Mouse (Mus musculus): Measurements from ENCODE around the gene Slc50a1. TPM values are rescaled to one million over a fixed set of nuclear protein-coding genes. Genes with fewer than 3 reads are reported as not detected.

Gene Slc50a1
- total RNA-seq, 2 experiments from 2014 or later: 24.9 to 28.0 TPM

DNA sequence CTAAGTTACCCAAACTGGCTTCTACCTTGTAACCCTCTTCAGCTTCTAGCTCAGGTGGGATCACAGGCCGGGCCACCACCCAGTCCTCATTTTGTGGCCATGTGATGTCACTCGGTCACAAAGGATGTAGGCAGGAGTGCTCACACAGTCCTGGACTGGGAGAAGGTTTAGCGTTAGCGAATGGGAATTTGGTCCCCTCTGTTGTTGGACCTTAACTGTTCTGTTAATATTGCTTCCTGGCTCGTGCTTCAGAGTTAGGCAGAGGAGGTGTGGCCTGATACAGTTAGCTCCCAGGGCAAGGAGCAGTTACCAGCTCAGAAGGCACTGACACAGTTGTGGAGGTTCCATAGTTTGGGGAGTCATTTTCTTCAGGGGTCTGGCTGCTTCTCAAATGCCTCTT lies 23.8 kb upstream of the Slc50a1 start:
- DNase-seq: no peak

- DNase-seq: no peak
Observed at GRCm38 (mm10) chr3:89293247-89293918, 23.0 kb upstream of the Slc50a1 start.

GRCm38 (mm10) chr3:89292303-89292702 lies 21.9 kb upstream of the Slc50a1 start:
- DNase-seq: no peak

- DNase-seq: no peak
Observed at GRCm38 (mm10) chr3:89291874-89292273, 21.5 kb upstream of the Slc50a1 start.

DNA sequence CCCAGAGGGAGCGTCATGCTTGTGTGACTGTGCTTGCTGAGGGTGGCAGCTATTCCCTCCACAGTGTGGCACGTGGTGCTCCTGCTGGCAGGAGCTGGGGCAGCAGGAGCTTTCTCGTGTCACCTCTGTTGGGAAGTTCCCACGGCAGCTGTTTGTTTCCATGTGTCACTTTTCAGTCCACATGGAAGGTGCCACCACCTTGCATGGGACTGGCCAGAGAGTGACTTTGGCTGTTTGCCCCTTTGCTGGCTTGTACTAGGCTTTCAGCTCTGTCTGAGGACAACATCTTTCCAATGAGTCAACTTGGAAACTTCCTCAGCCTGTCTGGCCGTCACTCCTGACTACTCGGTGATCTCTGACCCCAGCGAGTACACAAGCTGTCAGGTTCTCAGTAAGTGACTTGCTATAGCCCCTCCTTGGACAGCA lies 18.1 kb upstream of the Slc50a1 start:
- no peak for DNase-seq

GRCm38 (mm10) chr3:89287286-89287685 lies 16.9 kb upstream of the Slc50a1 start:
- DNase-seq: no peak

- DNase-seq: no peak
Observed at GRCm38 (mm10) chr3:89285526-89285925, 15.2 kb upstream of the Slc50a1 start.

DNA sequence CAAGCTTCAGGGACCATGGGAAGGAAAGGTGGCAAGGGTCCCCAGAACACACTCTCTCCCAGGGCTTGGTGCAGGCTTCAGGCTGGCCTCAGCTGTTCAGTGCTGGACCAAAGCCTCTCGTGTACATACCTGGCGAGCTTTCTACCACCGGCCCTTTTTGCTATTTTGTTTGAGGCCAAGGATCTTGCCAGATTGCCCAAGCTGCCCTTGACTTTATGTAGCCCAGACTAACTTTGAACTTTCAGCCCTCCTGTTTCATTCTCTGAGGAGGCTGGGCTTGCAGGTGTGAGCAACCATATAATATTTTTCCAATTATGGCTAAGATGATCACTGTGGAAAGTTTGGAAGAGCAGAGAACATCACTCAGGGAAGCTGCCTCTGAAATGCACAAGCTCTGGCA lies 13.9 kb upstream of the Slc50a1 start:
- DNase-seq: no peak

GRCm38 (mm10) chr3:89282291-89282643 lies 11.9 kb upstream of the Slc50a1 start:
- no peak for DNase-seq

DNA sequence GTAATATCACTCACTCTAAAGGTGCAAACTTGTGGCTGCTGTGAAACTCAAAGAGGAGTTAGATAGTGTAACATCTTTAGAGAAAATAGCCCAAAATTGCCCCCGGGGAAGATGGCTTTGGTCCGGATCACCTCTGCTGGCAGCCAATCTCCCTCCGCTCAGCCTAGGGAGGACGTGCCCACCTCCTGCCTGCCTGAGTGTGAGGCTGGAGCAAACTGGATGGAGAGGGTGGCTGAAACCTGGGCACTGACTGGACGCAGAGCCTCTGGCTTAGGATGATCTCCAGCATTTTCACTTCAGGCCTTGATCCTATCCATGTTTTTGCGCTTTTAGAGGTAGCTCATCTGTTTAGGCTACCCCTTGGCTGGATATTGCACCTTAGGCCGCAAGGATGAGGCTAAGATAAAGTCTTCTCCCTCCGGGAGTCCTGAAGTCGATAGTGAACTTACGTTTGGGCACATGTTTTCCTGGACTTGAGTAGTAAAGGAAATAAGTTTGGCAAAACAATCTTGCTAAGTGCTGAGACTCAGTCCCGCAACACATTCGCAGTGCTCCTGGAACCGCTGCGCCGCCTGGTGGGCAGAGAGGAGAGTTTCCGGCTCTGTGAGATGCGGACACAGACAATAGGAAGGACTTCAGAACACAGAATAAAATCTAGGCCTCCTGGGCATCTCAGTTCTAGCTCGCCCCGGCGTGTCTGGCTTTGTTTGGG lies 11.4 kb upstream of the Slc50a1 start:
- peak; percentile 92 for DNase-seq

DNA sequence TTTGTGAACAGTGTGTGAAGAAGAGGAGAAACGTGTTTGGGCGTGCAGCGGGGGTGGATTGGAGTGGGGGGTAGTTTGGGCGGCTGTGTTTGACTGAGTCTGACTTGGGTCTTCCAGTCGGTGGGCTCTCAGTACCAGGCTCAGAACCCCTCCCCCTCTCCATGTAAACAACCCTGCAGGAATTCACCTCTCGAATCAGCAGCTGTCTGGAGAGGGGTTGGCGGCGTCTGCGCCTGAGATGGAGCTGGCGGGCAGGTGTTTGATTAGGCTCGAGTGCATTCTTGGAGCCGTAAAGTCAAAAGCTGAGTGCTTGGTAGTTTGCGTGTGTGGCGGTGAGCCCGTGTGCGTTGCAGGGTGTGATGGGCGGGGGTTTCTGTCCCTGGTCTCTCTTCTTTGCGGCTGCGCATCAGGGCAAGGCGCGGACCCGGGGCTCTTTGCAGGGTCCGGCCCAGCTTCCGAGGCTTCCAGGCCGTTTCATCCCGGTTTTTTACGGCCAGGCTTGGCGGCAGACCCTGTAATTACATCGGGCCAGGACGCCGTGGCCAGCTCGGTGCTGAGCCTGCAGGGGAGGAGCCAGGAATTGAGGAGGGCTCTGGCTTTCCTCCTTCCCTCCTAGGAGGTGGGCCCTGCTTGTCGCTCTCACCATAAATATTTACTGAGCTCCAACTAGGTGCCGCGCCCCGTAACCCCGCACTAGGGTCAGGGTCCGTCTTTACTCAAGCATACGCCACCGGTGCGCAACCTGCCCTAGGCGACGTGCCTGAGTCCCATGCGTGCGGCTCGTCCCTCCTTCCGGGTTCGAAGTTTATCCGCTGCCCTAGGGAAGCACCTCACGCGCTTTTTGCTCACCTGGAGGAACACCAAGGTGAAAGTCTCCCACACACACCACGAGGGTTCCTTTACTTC lies 10.5 kb upstream of the Slc50a1 start, which contains the start of gene Efna1:
Gene Efna1, minus strand, starts transcription at position 537 of the 906 bp plus-strand sequence.
- DNase-seq: peak; percentile 68

DNA sequence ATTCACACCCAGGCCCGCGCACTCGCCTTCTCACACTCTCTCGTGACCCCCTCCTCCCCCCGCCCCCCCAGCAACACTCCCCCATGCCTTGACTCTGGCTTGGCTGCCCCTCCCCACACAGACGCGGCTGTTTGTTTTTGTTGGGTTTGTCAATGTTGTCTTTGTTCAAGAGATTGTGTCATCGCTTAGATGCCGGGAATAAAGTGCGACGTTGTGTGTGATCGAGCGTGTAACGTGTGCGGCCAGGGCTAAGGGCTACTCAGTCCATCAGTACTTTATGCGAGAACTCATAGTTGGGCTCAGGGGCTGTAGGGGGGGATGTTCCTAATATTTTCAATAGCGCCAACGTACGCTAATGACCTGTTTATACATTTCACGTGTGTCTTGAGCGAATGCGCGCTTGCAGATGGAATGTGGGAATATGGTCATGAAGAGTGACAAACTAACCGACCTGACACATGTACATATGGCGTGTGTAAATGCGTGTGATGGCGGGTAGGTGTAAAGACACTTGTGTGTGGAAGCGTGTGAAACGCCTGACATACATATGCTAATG lies 9.8 kb upstream of the Slc50a1 start:
- no peak for DNase-seq

- DNase-seq: peak; percentile 89
Observed at GRCm38 (mm10) chr3:89279153-89279890, 9.0 kb upstream of the Slc50a1 start.

GRCm38 (mm10) chr3:89278643-89279042 lies 8.3 kb upstream of the Slc50a1 start:
- DNase-seq: no peak

- peak; percentile 67 for DNase-seq
Observed at GRCm38 (mm10) chr3:89278107-89278506, 7.7 kb upstream of the Slc50a1 start.

DNA sequence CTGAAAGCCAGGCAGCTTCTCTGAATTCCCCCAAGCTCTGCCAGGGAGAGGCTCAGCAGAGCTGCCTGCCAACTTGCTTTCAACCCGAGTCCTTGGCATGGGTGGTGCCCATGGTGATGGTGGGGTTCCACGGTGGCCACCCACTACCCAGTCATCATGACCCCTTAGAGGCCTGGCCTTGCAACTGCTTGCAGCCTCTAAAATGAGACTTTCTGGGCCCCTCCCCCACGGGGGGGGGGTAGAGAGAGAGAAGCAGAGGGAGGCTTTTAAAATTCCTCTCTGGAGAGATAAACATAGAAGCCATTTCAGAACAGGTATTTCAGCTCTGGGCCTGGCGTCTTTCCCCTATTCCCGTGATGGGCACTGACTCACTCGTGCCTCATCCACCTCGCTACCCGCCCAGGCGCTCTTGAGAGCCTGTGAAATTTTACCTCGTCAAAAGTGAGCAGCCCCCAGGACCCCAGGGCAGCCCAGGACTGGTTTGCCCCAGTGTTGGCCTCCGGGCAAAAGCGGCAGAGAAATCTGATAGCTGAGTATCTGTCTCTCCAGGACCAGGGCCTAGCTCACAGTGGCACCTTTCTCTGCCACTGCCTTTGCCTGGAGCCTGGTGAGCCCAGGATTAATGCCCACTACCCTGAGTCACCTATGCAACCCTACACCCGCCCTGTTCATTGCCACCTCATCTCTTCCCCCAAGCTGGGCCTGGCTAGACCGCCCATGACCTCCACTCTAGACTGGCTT lies 7.1 kb upstream of the Slc50a1 start:
- DNase-seq: peak; percentile 65

- DNase-seq: no peak
Observed at GRCm38 (mm10) chr3:89276061-89276460, 5.7 kb upstream of the Slc50a1 start.

GRCm38 (mm10) chr3:89271760-89272159 lies 1.4 kb upstream of the Slc50a1 start:
- peak; percentile 60 for DNase-seq

DNA sequence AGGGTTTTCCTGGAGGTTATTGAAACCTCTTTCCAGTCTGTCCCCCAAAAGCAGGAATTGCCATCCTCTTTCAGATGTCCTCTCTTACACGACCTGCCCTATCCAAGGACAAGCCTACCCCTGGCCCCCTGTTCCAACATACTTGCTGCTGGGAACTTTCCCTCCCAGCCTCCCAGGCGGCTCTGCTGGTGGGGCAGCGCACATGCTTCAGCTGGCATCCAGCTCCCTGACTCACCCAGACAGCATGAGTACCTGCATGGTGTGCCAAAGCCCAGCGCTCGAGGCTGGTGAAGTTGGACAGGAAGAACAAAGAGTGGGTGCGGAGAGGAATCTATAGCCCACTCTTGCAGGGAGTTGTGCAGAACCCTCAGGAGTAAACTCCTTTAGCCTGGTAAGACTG lies 521 bp upstream of the Slc50a1 start:
- peak; percentile 70 for DNase-seq

- no peak for DNase-seq
Observed at GRCm38 (mm10) chr3:89268916-89269315, 1.5 kb downstream of the Slc50a1 start.

- DNase-seq: peak; percentile 76
Observed at GRCm38 (mm10) chr3:89266439-89266893, 3.9 kb downstream of the Slc50a1 start.

Measured in heart, postnatal 4 days (tissue).